Mouse (Mus musculus) left cerebral cortex, adult 8-10 months (tissue): ENCODE measurements at regions not wholly inside any gene's neighbourhood (a gene's known extent, or its start where the extent isn't known, plus 50 kb on each side); places are given as distances from the start of the nearest gene placed in this dataset.

Experiments
- DNase-seq, 2 experiments: peaks; one replicate each; pipeline ENCODE4 v3.0.0; 2022; ENCODE audit warnings: low spot score in 2 of 2

DNA sequence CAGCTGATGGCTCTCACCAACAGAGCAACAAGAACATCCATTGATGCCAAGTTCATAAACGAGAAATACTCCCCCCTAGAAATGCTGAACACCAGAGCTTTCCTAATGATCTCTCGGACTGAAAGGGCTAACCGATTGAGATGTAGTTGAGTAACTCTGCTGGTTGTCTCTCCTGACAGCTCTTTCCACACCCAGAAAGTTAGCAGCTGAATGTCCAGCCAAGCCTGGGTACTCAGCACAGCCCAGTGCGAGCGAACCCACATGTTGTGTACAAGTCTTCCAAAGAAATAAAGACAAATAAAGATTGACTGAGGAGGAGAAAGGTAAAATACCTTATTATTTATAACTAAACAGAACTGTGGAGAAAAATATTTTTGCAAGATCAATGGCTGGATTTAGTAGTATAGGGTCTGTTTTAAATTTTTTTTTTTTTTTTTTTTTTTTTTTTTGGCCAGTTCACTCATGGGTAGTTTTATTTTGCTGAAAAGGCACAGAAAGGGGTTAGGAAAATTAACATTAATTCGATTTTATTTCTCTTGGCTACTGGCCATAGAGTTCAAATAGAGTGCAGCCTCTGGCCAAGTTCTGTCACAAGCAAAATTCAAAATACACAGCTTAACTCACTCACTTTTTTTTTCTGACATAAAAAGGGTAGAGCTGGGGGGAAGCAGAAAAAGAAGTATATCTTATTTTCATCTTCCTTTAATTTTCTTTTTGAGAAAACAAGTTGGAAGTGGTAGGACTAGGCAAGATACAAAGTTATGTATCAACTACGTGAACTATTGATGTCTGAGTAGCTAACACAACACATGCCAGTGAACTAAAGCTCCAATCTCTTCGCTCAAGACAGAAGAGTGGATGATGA is 261.2 kb upstream of the Npvf start:
- no peak for DNase-seq

- no peak for DNase-seq
These were observed 264.0 kb upstream of the Npvf start for GRCm38 (mm10) chr6:50918248-50918647.

- peak in 1 of 2 experiments; percentile 19 for DNase-seq
These were observed 268.0 kb upstream of the Npvf start for GRCm38 (mm10) chr6:50922235-50922634.

GRCm38 (mm10) chr6:50924571-50924970 is 270.3 kb upstream of the Npvf start:
- no peak for DNase-seq

DNA sequence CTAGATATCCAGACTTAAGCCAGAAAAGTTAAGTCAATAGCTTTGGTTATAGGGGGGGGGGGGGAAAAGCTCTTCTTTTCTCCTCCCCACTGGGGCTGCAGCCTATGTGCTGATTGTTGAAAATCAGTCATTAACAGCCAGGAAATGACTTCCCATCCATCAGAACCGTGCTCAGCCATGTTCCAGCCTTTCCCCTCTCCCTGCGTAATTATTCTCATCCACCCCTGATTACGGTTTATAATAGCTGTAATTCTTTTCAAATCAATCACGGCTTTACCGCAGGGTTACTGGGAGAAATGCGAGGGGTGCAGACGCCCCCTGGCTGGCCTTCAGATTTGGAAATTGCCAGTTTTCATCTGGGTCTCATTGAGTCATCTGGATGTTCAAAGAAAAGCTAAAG is 270.8 kb upstream of the Npvf start:
- DNase-seq: no peak

DNA sequence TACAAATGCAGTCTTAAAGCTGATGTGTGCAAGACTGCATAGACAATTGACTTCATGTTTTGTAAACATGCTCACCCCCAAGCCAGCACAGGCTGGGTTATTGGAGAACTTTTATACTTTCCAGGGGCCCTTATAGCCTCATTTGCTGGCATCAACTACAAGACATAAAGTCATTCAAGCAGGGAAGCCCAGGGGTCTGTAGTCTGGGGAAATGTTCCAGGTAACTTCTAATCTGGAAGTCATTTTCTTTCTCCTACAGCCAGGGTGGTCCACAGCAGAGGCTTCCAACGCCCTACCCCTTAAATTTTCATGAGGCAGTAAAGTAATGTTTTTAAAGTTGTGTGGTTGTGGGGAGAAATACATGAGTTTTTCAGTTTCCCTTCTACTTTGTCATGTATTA is 272.1 kb upstream of the Npvf start:
- no peak for DNase-seq

DNA sequence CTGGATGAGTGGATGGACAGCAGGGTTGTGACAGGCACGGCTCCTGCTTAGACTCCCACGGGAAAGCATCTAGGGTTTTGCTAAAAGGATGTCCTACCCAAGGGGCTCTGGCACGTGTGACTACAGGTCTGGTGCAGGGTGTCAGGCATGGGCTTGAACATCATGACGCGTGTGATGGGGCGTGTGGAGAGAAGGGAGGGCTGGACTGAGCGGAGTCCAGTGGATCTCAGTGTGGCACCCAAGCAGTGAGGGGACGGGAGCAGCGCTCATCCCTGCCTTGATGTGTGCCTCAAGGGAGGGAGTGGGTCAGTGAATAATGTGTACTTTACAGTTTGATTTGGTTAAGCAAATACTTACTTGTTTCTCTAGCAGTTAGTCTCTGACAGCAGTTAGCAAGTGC is 275.3 kb upstream of the Npvf start:
- no peak for DNase-seq

DNA sequence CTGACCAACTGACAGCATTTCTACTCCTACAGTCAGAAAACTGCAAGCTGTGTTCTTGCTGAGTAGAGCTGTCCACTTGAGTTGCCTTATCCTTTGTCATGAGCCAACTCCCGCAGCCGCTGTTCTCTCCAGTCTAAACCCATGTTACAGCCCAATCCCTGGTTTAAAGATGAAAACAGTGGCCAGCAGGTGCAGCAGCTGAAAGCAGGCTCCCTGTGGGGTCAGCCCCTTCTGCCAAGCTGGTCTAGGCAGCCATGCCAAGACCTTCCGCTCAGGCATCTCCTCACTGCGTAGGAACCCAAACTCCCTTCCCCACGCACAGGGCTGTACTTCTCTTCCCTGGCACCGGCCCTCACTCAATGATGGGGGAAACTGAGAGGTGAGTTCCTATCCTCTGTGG is 279.3 kb upstream of the Npvf start:
- DNase-seq: no peak

- DNase-seq: peak in 1 of 2 experiments; percentile 39
These were observed 280.0 kb upstream of the Npvf start for GRCm38 (mm10) chr6:50934245-50934644.

DNA sequence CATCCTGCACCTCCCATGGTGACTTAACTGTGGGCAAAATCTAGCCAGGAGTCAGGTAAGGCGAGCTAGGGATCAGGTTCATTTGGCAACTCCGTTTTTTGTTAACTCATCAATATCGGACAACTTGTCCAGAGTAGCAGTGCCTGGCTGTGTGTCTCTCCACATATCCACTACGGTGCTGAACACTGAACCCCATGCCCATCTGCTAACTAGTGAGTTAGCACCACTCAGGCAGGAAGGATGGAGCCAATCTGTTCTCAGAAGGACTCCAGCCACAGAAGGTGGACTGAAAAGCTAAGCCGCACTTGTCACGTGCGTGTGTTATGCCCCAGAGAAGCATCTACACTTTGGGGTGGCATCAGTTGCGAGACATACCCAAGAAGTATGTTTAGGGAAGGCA is 282.1 kb upstream of the Npvf start:
- no peak for DNase-seq

GRCm38 (mm10) chr6:50937094-50937493 is 282.9 kb upstream of the Npvf start:
- DNase-seq: peak in 1 of 2 experiments; percentile 58

DNA sequence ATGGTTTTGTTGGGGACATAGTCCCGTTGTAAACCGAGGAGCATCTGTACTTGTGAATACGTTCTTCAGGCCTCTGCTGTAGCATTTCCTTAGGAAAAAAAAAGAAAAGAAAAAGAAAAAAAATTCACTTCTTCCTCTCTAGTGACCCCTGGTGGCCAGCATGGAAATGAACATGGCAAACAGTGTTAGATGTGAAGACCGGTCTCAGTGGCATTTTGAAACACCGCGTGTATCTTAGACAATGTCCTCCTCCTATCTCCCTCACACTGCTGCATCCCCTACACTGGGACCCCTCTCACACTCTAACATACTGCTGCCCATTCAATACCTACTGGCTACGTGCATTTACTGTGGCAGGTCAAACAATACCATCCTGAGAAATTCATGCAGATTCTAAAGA is 284.6 kb upstream of the Npvf start:
- DNase-seq: no peak

GRCm38 (mm10) chr6:50939440-50939839 is 285.2 kb upstream of the Npvf start:
- DNase-seq: no peak

DNA sequence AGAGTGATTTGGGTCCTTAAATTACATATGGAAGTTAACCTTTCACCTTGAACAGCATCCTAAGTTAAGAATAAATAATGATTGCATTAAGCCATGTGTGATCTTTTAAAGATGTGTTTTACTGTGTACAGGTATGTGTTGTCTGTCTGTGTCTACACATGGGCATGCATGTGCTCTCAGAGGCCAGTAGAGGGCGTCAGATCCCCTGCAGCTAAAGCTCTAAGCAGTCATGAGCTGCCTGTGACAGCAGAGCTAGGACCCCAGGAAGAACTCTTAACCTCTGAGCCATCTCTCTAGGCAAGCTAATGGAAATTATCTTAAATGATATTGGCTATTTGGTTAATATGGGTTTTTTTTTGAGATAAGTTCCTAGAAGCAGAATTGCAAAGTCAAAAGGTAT is 285.9 kb upstream of the Npvf start:
- DNase-seq: no peak

DNA sequence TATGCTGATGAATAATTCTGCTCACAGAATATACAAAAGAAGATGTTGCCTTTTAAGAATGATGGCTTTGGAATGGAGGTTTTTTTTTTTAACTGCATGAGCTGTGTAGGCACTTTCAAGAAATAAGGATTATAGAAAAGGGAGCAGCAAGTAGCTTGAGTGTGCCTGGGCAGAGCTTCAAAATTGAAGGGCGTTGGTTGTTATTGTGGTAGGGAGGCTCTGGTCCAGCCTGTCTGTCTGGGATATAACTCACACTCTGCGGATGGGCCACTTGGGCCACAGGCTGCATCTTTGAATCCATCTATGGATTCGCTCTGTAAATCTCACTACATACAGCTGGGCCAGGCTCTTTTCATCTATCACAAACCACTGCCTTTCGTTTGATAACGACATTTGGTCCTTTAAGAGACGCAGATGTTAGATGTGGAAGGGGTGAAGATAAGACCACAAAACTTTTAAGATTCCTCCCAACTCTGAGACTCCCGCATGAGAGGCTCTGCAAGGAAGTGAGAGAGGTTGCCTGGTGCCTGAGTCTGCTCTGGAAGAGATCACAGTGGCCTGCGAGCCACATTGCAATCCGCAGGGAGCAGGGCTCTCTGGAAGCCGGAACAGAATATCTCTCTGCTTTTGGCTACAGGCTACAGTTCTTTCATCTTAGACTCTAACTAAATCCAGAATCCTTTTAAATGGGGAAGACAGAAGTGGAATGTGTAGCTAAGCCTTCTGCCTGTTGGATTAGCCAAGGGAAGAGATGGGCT is 286.6 kb upstream of the Npvf start:
- no peak for DNase-seq

DNA sequence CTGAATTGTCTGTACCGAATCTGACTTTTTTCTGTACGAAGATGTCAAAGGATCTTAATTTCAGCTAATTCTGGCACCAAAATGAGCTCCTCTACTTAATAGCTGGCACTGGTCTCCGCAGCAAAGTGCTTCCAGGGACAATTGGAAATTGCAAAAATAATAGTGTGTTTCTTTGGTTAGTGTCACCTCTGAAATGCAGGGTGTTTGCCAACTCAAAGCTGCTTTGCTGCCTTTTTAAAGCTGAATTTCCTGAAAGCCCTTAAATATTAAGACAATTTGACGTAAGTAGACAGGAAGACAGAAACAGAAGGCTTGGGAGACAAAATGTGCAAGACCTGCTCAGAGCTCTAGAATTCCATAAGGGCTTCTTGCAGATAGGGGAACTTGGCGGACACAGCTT is 288.5 kb upstream of the Npvf start:
- DNase-seq: no peak

GRCm38 (mm10) chr6:50948061-50948460 is 293.8 kb upstream of the Npvf start:
- DNase-seq: no peak

- no peak for DNase-seq
These were observed 295.1 kb upstream of the Npvf start for GRCm38 (mm10) chr6:50949361-50949760.

DNA sequence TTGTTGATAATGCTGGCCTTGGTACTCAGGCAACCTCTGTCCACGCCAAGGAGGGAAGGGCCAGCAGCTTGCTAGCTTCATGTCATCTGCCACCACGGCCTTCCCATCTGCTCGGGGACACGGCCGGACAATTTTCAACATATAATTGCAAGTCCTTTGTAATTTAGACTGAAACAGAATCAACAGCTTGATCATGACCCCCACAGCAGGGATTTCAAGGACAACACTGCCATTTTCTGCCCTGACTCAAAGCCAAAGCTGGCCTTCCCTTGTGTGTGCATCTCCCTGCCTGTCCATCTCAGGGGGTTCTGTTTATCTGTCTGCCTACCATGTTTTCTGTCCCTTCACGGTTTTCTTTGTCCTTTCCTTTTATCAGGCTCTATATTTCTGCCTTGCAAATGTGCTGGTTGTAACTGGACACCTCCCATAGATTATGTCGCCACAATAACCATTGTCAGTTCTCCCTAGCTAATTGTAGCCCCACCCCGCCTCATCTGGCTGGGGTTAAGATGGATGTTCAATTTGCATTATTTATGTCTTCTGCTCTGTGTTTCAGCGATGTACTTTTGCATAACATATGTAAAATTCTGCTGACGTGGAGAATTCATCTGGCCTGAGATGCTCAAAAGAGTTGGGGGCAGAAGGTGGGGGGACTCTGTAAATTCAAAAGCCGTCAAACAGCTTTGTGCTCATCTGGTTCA is 295.8 kb upstream of the Npvf start:
- no peak for DNase-seq

DNA sequence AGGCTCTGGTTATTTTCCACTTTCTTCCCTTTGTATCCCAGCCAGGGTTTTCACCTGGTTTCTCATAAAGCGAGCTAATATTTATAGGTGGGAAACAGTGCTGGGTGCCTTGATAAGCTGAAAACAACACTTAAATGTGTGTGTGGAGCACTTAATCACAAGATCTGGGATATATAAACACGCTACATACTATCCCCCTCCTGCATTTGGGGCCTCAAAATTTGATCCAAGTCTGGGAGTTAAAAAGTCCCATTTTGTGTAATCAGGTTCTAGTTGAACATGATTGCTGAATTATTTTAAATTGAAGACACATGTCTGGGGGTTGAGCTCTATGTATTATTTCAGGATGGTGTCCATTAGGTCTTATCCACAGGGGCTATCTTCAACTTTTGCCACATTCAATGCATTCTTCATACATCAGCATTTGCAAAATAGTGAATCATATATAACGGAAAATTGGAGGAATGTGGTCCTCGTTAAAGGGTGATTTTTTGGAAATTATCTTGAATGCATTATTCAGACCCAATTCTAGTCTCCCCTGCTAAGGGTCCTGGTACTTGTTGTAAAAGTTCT is 303.2 kb upstream of the Npvf start:
- DNase-seq: no peak

DNA sequence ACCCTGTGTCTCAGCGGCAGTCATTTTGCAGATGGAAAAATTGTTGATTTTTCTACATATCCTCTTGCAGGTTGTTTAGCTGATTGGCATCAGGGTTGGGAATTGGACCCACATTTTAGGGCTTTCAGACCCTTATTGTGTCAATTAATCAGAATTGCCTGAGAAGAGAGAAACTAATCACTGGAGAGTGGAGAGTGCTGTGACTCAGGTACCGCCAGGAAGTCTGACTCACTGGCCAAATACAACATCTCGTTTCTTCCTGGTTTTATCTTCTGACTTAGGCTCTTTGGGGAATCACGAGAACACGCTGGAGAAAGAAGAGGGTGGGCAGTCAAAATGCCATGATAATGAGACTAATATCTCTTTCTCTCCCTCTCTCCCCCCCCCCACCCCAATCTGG is 306.1 kb upstream of the Npvf start:
- no peak for DNase-seq

DNA sequence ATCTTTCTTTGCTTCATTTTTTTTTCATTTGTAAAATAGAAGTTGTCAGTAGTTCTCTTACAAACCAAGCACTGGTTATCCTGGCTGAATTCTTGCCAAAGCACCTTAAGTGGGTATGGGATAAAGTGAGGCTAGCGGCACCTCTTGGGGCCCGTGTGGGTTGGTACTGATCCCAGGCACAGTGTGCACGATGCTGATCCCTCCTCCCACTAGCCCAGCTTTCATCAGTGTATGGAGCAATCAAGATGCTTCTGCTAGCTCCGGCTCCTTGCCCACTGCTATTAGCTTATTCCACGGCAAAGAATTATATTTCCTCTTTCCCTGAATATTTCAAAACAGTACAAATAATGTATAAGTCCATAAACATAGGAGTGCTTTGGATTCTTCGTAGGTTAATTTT is 307.4 kb upstream of the Npvf start:
- DNase-seq: no peak
